Comparison of ENCODE assay signal across 28 mouse cellular contexts in genomic region chr4:91143906-91144305, GRCm38 (mm10).
DNase-seq lines count a peak whose midpoint lies in the region; ATAC-seq and TF ChIP-seq lines count a peak whose summit lies in the region.
"Had no signal": no experiment of that assay in that cellular context is flagged by ENCODE, and none has a peak within 500 bp of the region (broad histone marks: within the 10 kb centered on the region; RNA-seq: fewer than 3 reads in every experiment).

No protein-coding gene starts in this region.

- no peak for DNase-seq in forebrain, embryonic 14.5 days (ENCODE audit: low spot score)
- DNase-seq in brain, adult 2 months (ENCODE audit: low read depth, low spot score) = peak; percentile 21
- DNase-seq in brain, embryonic 14.5 days (ENCODE audit: low read depth) = peak; percentile 54
- peak; percentile 45 to 63 for DNase-seq in cerebellum, postnatal 14 days
- no peak for DNase-seq in thymus, postnatal 36 days
- DNase-seq: adrenal gland, postnatal 36 days; B cell, adult 2 months; gastrocnemius, postnatal 14 days; kidney, adult 2 months; kidney, postnatal 36 days; lung, embryonic 14.5 days; lung, postnatal 14 days; midbrain, embryonic 14.5 days; retina, postnatal 1 day; right cerebral cortex, postnatal 14 days; thymus, postnatal 14 days had no signal

- no peaks in the 10 kb centered on the region for H3K4me1 ChIP-seq in forebrain, embryonic 15.5 days
- H3K4me1 ChIP-seq in forebrain, embryonic 14.5 days (ENCODE audit: control insufficient read depth, insufficient read depth, low read length) = no peaks in the 10 kb centered on the region
- H3K4me1 ChIP-seq: embryonic facial prominence, embryonic 13.5 days; hindbrain, embryonic 12.5 days; intestine, embryonic 15.5 days; limb, embryonic 10.5 days; limb, embryonic 15.5 days; stomach, embryonic 15.5 days had no signal

- 66% methylated on average over 5 of the region's 5 CpGs for WGBS in forebrain, embryonic 15.5 days
- WGBS in forebrain, embryonic 14.5 days = 76% methylated on average over 5 of the region's 5 CpGs

- no peak overlapping the region for H3K9ac ChIP-seq in forebrain, embryonic 15.5 days (replicated peaks)
- H3K9ac ChIP-seq in forebrain, embryonic 14.5 days (ENCODE audit: low read length) = no peak overlapping the region
- H3K9ac ChIP-seq: embryonic facial prominence, embryonic 13.5 days; hindbrain, embryonic 12.5 days; intestine, embryonic 15.5 days; limb, embryonic 15.5 days; liver, embryonic 14.5 days; lung, embryonic 14.5 days; stomach, embryonic 15.5 days had no signal

- no peaks in the 10 kb centered on the region for H3K36me3 ChIP-seq in forebrain, embryonic 15.5 days
- no peaks in the 10 kb centered on the region for H3K36me3 ChIP-seq in forebrain, embryonic 14.5 days (ENCODE audit: control insufficient read depth, insufficient read depth, low read length)
- H3K36me3 ChIP-seq: embryonic facial prominence, embryonic 13.5 days; hindbrain, embryonic 12.5 days; intestine, embryonic 15.5 days; limb, embryonic 10.5 days; limb, embryonic 15.5 days; stomach, embryonic 15.5 days had no signal

- H3K4me3 ChIP-seq in forebrain, embryonic 15.5 days = no peak overlapping the region
- H3K4me3 ChIP-seq in forebrain, embryonic 14.5 days (ENCODE audit: low read depth, low read length) = no peak overlapping the region
- H3K4me3 ChIP-seq: embryonic facial prominence, embryonic 13.5 days; erythroblast, embryonic 14.5 days; hindbrain, embryonic 12.5 days; intestine, embryonic 15.5 days; layer of hippocampus, adult 2 months; limb, embryonic 10.5 days; limb, embryonic 15.5 days; stomach, embryonic 15.5 days had no signal

- H3K27ac ChIP-seq in forebrain, embryonic 15.5 days (replicated peaks) = no peak overlapping the region
- H3K27ac ChIP-seq in forebrain, embryonic 14.5 days (ENCODE audit: low read depth, low read length) = no peak overlapping the region
- H3K27ac ChIP-seq: embryonic facial prominence, embryonic 13.5 days; hindbrain, embryonic 12.5 days; hindbrain, postnatal 0 days; intestine, embryonic 15.5 days; layer of hippocampus, adult 2 months; limb, embryonic 10.5 days; limb, embryonic 15.5 days; liver, embryonic 14.5 days; stomach, embryonic 15.5 days had no signal

- no peak for TF ChIP-seq CTCF in brain, embryonic 14.5 days (IDR thresholded peaks at IDR 0.05; ENCODE audit: borderline replicate concordance, extremely low read depth, insufficient read depth, insufficient read length)

- peak; percentile 55; the same call in 1 of the 2 replicates for ATAC-seq in forebrain, embryonic 15.5 days (replicated peaks)
- ATAC-seq in forebrain, embryonic 14.5 days = no peak
- ATAC-seq in erythroblast, adult 5-6 weeks (replicated peaks; ENCODE audit: low FRiP score, poor library complexity, severe bottlenecking) = no peak
- ATAC-seq: hindbrain, postnatal 0 days; intestine, embryonic 15.5 days had no signal

- H3K27me3 ChIP-seq in forebrain, embryonic 15.5 days = no peaks in the 10 kb centered on the region
- H3K27me3 ChIP-seq in forebrain, embryonic 14.5 days (replicated peaks; ENCODE audit: control insufficient read depth, insufficient read depth, low read length) = no peaks in the 10 kb centered on the region
- H3K27me3 ChIP-seq: embryonic facial prominence, embryonic 13.5 days; hindbrain, embryonic 12.5 days; intestine, embryonic 15.5 days; limb, embryonic 15.5 days; stomach, embryonic 15.5 days had no signal

- TF ChIP-seq POLR2A in brain, embryonic 14.5 days (IDR thresholded peaks at IDR 0.05; ENCODE audit: borderline replicate concordance, extremely low read depth, insufficient read depth, insufficient read length, poor library complexity, severe bottlenecking) = no peak

- no peak overlapping the region for H3K4me2 ChIP-seq in forebrain, embryonic 15.5 days (replicated peaks)
- H3K4me2 ChIP-seq in forebrain, embryonic 14.5 days (ENCODE audit: low read length) = no peak overlapping the region
- H3K4me2 ChIP-seq: embryonic facial prominence, embryonic 13.5 days; hindbrain, embryonic 12.5 days; intestine, embryonic 15.5 days; limb, embryonic 15.5 days; lung, embryonic 14.5 days; stomach, embryonic 15.5 days had no signal

- no peaks in the 10 kb centered on the region for H3K9me3 ChIP-seq in forebrain, embryonic 15.5 days
- H3K9me3 ChIP-seq in forebrain, embryonic 14.5 days (replicated peaks; ENCODE audit: control insufficient read depth, low read length) = no peaks in the 10 kb centered on the region
- H3K9me3 ChIP-seq: embryonic facial prominence, embryonic 13.5 days; hindbrain, embryonic 12.5 days; intestine, embryonic 15.5 days; limb, embryonic 10.5 days; limb, embryonic 15.5 days; stomach, embryonic 15.5 days had no signal

Comparison
In these comparisons a context has a peak if more than half of its experiments do, and no peak if none do; other contexts are left out.
1. DNase-seq: peak in brain, adult 2 months (single experiment), brain, embryonic 14.5 days (single experiment) and cerebellum, postnatal 14 days (2 of 2); none in forebrain, embryonic 14.5 days (single experiment) and thymus, postnatal 36 days (0 of 2).